Mouse (Mus musculus) bone marrow, adult 2 months (tissue): ENCODE measurements around the gene Maml3. TPM values are rescaled to one million over a fixed set of nuclear protein-coding genes. Genes with fewer than 3 reads are reported as not detected.

Experiments used
- H3K27ac ChIP-seq: fragments of 200-500 bp; 2 replicates; pipeline ENCODE4 v1.5.1; 2012; ENCODE audit warnings: low read depth, mild to moderate bottlenecking, control low read depth, inconsistent platforms, low read length; ENCODE audit not compliant: control insufficient read depth, poor library complexity, insufficient read depth
- H3K4me1 ChIP-seq: fragments of 200-500 bp; 2 replicates; pipeline ENCODE4 v1.6.1; 2011; ENCODE audit warnings: low read length; ENCODE audit not compliant: control insufficient read depth, insufficient read depth
- H3K4me3 ChIP-seq: fragments of 200-500 bp; replicated peaks from 2 replicates; pipeline ENCODE3; 2011; ENCODE audit warnings: mild to moderate bottlenecking, low read depth, low read length, control low read depth; ENCODE audit not compliant: control insufficient read depth
- CTCF ChIP-seq: fragments of 200-500 bp; IDR thresholded peaks from 2 replicates; pipeline ENCODE4 v1.5.1; 2011; ENCODE audit warnings: low read length, control low read depth; ENCODE audit not compliant: control insufficient read depth, insufficient read depth
- POLR2A ChIP-seq: fragments of 200-500 bp; IDR thresholded peaks from 2 replicates; pipeline ENCODE4 v1.6.1; 2011; ENCODE audit warnings: low read depth, mild to moderate bottlenecking, control low read depth, low read length, borderline replicate concordance; ENCODE audit not compliant: control insufficient read depth
- WGBS: fragments of 180-500 bp; shearing (Covaris S2); methylation state at CpG from one replicate; pipeline ENCODE4 v1.1.7; 2018; 5-methylcytosine and 5-hydroxymethylcytosine counted together
- polyA plus RNA-seq: library from polyadenylated mRNA; stranded (reverse); fragments of >200 nt; gene quantifications from 2 replicates; pipeline ENCODE4 v1.2.4, GENCODE M21; 2011; ENCODE audit warnings: low replicate concordance; ENCODE audit not compliant: missing spikeins, insufficient read depth, insufficient read length

The Maml3 gene
- polyA plus RNA-seq, 1 experiment: 4.9 TPM

DNA sequence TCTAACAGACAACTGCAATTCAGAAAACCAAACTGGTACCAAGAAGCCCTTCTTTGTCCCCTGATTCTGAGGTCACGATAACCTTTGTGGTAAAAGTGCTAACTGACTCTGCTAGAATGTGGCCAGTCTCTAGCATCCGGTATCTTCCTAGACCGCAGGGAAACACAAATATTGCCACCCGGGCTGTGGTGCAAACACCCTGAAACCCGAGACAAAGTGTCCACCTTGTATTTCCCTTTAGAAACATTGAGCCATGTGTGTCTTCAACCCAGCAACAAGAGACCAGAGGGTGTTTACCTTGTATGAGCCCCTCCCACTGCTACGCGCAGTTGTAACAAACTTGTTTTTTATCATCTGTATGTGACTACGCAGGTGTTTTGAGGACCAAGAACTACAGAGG is 359.7 kb downstream of the Maml3 start:
- no peak overlapping the region; the same call in 1 of the 2 replicates for H3K27ac ChIP-seq
- peaks cover 2% of the 10 kb centered on the region; the same call in 1 of the 2 replicates for H3K4me1 ChIP-seq
- no peak overlapping the region for H3K4me3 ChIP-seq
- TF ChIP-seq CTCF (no peak), POLR2A (no peak)
- WGBS: 9% methylated on average over 8 of the region's 8 CpGs

DNA sequence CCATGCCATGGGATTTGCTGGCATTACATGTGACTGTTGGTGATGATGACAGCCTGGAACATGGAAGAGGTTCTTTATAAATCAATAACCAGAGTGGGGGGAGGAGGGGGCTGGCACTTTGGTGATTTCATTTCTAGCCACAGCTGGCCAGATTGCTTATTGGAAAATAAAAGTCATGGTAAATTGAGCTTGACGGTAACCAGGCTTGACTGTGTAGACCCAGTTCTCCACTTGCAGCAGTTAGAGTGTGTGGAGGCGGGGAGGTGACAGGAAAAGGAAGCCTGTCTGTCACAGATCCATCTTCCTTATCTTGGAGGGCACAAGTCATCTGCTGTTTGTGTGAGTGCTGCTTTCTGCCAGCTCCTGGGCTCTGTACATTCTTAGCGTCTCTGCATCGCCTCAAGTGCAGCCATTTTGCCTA is 360.5 kb downstream of the Maml3 start:
- peaks cover 2% of the 10 kb centered on the region; the same call in 1 of the 2 replicates for H3K4me1 ChIP-seq
- TF ChIP-seq POLR2A (no peak), CTCF (no peak)
- H3K27ac ChIP-seq: peak overlapping the region; percentile 66
- H3K4me3 ChIP-seq: no peak overlapping the region
- WGBS: 6% methylated on average over 4 of the region's 4 CpGs

GRCm38 (mm10) chr3:51742405-51742804 is 362.5 kb downstream of the Maml3 start:
- H3K27ac ChIP-seq: no peak overlapping the region
- peaks cover 2% of the 10 kb centered on the region; the same call in 1 of the 2 replicates for H3K4me1 ChIP-seq
- 59% methylated on average over 6 of the region's 6 CpGs for WGBS
- TF ChIP-seq CTCF (no peak), POLR2A (no peak)
- no peak overlapping the region for H3K4me3 ChIP-seq

DNA sequence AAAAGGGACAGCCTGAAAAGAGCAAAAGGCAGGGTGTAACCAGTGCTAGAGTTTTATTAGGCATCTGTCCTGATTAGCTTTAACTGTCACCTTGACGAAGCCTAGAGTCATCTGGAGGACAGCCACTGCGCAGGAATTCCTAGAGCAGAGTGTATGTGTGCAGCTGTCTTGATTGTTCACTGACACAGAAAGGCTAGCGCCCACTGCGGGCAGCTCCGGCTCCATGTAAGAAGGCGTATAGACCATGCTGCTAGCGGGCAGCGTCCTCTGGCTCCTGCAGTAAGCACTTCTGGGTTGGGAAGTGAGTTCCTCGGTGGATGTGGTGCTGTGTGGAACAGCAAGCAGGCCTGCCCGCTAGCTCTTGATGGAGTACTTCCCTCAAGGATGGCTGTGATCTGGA is 363.1 kb downstream of the Maml3 start:
- H3K4me3 ChIP-seq: no peak overlapping the region
- TF ChIP-seq POLR2A (no peak), CTCF (no peak)
- peaks cover 2% of the 10 kb centered on the region; the same call in 1 of the 2 replicates for H3K4me1 ChIP-seq
- WGBS: 86% methylated on average over 10 of the region's 10 CpGs
- H3K27ac ChIP-seq: no peak overlapping the region

DNA sequence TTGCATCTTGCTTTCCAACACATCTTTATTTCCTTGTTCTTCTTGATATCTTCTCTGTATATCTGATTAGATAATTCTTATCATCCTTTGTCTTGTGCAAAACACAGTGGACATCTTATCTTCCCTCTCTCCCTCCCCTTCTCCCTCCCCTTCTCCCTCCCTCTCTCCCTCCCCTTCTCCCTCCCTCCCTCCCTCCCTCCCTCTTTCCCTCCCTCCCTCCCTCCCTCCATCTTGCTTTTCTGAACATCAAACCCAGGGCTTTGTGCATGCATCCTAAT is 365.1 kb downstream of the Maml3 start:
- Histone ChIP-seq H3K27ac (no peak overlapping the region), H3K4me3 (no peak overlapping the region), H3K4me1 (peaks cover 2% of the 10 kb centered on the region; the same call in 1 of the 2 replicates)
- TF ChIP-seq POLR2A (no peak), CTCF (no peak)

GRCm38 (mm10) chr3:51739049-51739834 is 365.6 kb downstream of the Maml3 start:
- WGBS: 17% methylated on average over 12 of the region's 12 CpGs
- Histone ChIP-seq H3K27ac (no peak overlapping the region), H3K4me1 (peaks cover 2% of the 10 kb centered on the region; the same call in 1 of the 2 replicates), H3K4me3 (no peak overlapping the region)
- TF ChIP-seq POLR2A: no peak
- TF ChIP-seq CTCF: no peak

GRCm38 (mm10) chr3:51733685-51734084 is 371.2 kb downstream of the Maml3 start:
- Histone ChIP-seq H3K4me1 (no peaks in the 10 kb centered on the region; the same call in 1 of the 2 replicates), H3K27ac (no peak overlapping the region), H3K4me3 (no peak overlapping the region)
- TF ChIP-seq CTCF: no peak
- no peak for TF ChIP-seq POLR2A
- 64% methylated on average over 3 of the region's 3 CpGs for WGBS

GRCm38 (mm10) chr3:51731949-51732636 is 372.8 kb downstream of the Maml3 start:
- peaks cover 2% of the 10 kb centered on the region; the same call in 1 of the 2 replicates for H3K4me1 ChIP-seq
- TF ChIP-seq POLR2A (no peak), CTCF (no peak)
- H3K4me3 ChIP-seq: no peak overlapping the region
- WGBS: 87% methylated on average over 16 of the region's 16 CpGs
- no peak overlapping the region for H3K27ac ChIP-seq
